Mouse (Mus musculus): ENCODE data around the gene Krt4. TPM values are rescaled to one million over a fixed set of nuclear protein-coding genes. Genes with fewer than 3 reads are reported as not detected.

Krt4 gene
- polyA plus RNA-seq (2015; fragmentation: Nextera tagmentation; extraction: Ambion mirVana): 0.59 and 1.5 TPM in 2 replicates

GRCm38 (mm10) chr15:101924635-101925034, at the start of gene Krt4:
Krt4 (minus strand) TSS chr15:101924735.

GRCm38 (mm10) chr15:101954187-101954586, 29.7 kb upstream of the Krt4 start, which contains the start of gene Krt78:
Krt78 (minus strand) TSS chr15:101954287.

GRCm38 (mm10) chr15:101940274-101940829, 15.8 kb upstream of the Krt4 start, which contains the start of gene Krt79:
Krt79 (minus strand) TSS chr15:101940324.

GRCm38 (mm10) chr15:101892820-101893219, 31.7 kb downstream of the Krt4 start, which contains the start of gene Krt76:
Krt76 (minus strand) TSS chr15:101892920.

GRCm38 (mm10) chr15:101869431-101869830, 55.1 kb downstream of the Krt4 start, which contains the start of gene Krt77:
Krt77 (minus strand) TSS chr15:101869705.

Other genes with a start within 250 kb of the Krt4 start
- gene Krt6b, start 244.4 kb downstream of the Krt4 start, polyA plus RNA-seq (2015; fragmentation: Nextera tagmentation; extraction: Ambion mirVana): 0.06 TPM in 2 replicates
- 0.14 TPM in 1 of 2 replicates, not detected in the other for gene Krt6a, start 230.4 kb downstream of the Krt4 start, polyA plus RNA-seq (2015; fragmentation: Nextera tagmentation; extraction: Ambion mirVana)
- gene Krt5, start 211.8 kb downstream of the Krt4 start, polyA plus RNA-seq (2015; fragmentation: Nextera tagmentation; extraction: Ambion mirVana): 0.06 and 0.11 TPM in 2 replicates
- gene Krt71, start 181.6 kb downstream of the Krt4 start, polyA plus RNA-seq (2015; fragmentation: Nextera tagmentation; extraction: Ambion mirVana): not detected in 2 replicates
- not detected in 2 replicates for gene Krt72, start 138.3 kb downstream of the Krt4 start, polyA plus RNA-seq (2015; fragmentation: Nextera tagmentation; extraction: Ambion mirVana)
- gene Krt73, start 122.4 kb downstream of the Krt4 start, polyA plus RNA-seq (2015; fragmentation: Nextera tagmentation; extraction: Ambion mirVana): not detected in 2 replicates
- not detected in 2 replicates for gene Krt2, start 106.6 kb downstream of the Krt4 start, polyA plus RNA-seq (2015; fragmentation: Nextera tagmentation; extraction: Ambion mirVana)
- 0.40 and 0.72 TPM in 2 replicates for gene Krt1, start 73.9 kb downstream of the Krt4 start, polyA plus RNA-seq (2015; fragmentation: Nextera tagmentation; extraction: Ambion mirVana)
- not detected in 2 replicates for gene Krt77, start 55.0 kb downstream of the Krt4 start, polyA plus RNA-seq (2015; fragmentation: Nextera tagmentation; extraction: Ambion mirVana)
- gene Krt76, start 31.8 kb downstream of the Krt4 start, polyA plus RNA-seq (2015; fragmentation: Nextera tagmentation; extraction: Ambion mirVana): not detected in 2 replicates
- 0.12 and 0.16 TPM in 2 replicates for gene Krt79, start 15.6 kb upstream of the Krt4 start, polyA plus RNA-seq (2015; fragmentation: Nextera tagmentation; extraction: Ambion mirVana)
- not detected in 2 replicates for gene Krt78, start 29.6 kb upstream of the Krt4 start, polyA plus RNA-seq (2015; fragmentation: Nextera tagmentation; extraction: Ambion mirVana)
- gene Krt8, start 79.7 kb upstream of the Krt4 start, polyA plus RNA-seq (2015; fragmentation: Nextera tagmentation; extraction: Ambion mirVana): 9.5 and 10.6 TPM in 2 replicates
- 6.5 and 7.8 TPM in 2 replicates for gene Krt18, start 103.4 kb upstream of the Krt4 start, polyA plus RNA-seq (2015; fragmentation: Nextera tagmentation; extraction: Ambion mirVana)
- 65.4 and 69.7 TPM in 2 replicates for gene Eif4b, start 149.0 kb upstream of the Krt4 start, polyA plus RNA-seq (2015; fragmentation: Nextera tagmentation; extraction: Ambion mirVana)
- 12.3 and 17.0 TPM in 2 replicates for gene Tns2, start 175.7 kb upstream of the Krt4 start, polyA plus RNA-seq (2015; fragmentation: Nextera tagmentation; extraction: Ambion mirVana)
- 12.9 and 13.5 TPM in 2 replicates for gene Spryd3, start 211.5 kb upstream of the Krt4 start, polyA plus RNA-seq (2015; fragmentation: Nextera tagmentation; extraction: Ambion mirVana)
- gene Igfbp6, start 219.6 kb upstream of the Krt4 start, polyA plus RNA-seq (2015; fragmentation: Nextera tagmentation; extraction: Ambion mirVana): 38.6 and 49.8 TPM in 2 replicates
- 3.5 and 3.6 TPM in 2 replicates for gene Soat2, start 225.8 kb upstream of the Krt4 start, polyA plus RNA-seq (2015; fragmentation: Nextera tagmentation; extraction: Ambion mirVana)

Data from spleen, postnatal 0 days (tissue).